Mouse (Mus musculus) telencephalon, adult 2 months (tissue): ENCODE data around the gene Zfp784.

Experiments
- DNase-seq: peaks from one replicate; pipeline ENCODE4 v3.0.0-alpha.2; 2011; ENCODE audit warnings: low read depth, low spot score

The Zfp784 gene

DNA sequence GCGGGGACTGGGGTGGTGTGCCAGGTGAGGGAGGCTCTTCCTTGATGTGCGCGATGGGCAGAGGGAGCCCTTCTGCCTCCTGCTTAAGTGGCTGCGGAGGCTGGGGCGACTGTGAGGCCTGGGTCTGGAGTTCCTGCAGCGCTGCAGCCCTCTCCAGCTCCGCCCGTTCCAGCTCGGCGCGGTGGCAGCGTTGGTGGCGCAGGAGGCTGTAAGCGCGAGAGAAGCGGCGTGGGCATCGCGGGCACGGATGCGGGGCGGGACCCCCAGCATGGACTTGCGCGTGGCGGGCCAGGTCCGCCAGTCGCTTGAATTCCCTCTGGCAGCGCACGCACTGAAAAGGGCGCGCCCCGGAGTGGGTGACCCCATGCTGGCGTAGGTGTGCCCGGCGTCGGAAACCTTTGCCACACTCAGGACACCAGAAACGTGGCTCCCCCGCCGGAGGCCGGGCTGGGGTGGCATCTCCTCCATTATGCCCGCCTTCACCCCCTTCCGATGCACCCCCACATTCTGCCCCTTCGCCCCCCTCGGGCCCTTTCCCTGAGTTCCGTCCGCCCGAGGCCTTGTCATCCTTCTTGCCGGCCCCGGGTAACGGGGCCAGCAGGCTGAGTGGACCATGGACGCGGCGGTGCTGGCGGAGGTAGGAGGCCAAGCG is 44.8 kb downstream of the Zfp784 start:
- DNase-seq = no peak

DNA sequence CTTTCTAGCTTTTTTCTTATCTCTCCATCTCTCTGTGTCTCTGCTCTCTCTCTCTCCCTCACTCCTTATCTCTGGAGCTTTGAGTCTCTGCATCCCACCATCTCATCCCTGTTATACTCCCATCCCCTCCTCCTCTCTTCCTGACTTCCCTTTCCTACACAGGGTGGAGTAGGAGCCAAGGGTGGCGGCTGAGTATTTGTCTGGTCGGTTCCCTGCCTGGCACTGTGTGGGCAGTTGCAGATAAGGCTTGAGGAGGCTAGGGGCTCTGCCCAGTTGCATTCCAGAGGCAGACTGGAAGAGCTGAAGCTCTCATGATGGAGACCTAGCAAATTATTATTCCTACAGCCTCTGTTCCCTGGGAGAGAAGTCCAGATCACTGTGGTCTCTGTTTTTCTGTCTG is 50.0 kb downstream of the Zfp784 start:
- DNase-seq = no peak
